Mouse (Mus musculus): ENCODE data around the gene Gstp2. TPM values are rescaled to one million over a fixed set of nuclear protein-coding genes. Genes with fewer than 3 reads are reported as not detected.

The Gstp2 gene
- total and polyA plus RNA-seq, 2 experiments from 2014 or later: 9.7 to 17.0 TPM

DNA sequence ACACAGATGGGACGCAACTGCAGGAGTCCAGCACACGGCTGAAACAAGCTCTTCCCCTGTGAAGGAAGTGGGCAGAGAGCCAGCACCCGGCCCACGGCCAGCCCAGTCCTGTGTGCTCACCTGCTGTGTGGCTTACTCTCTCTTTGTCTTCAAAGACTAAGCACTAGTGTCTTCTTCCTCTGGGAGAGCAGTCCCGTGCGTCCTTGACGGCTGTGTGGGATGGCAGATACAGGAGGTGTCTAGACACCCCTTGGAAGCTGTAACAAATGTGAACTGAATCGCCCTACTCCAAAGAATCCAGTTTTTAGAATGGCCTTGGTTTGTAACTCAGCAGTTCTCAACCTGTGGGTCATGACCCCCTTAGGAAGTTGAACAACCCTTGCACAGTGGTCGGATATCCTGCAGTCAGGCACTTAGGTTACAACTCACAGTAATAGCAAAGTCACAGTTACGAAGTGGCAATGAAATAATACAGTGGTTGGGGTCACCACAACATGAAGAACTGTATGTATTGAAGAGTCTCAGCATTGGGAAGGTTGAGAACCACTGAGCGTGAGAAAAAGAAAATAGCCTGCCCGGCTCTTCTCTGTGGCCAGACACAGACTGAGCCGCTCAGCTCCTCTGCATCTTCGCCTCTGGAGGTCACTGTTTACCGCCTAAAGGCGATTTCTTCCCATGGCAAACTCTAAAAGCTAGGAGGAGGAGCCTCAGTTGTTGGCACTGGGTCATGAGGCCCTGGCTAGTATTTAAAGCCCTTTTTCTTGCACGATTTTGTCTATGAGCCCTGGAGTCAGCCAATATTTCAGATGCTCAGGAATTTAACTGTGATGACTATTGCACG is 26.9 kb downstream of the Gstp2 start:
- no peaks in the 10 kb centered on the region for H3K36me3 ChIP-seq (replicated peaks; ENCODE audit: control insufficient read depth, insufficient read depth, low read length)
- H3K4me1 ChIP-seq (ENCODE audit: control insufficient read depth, insufficient read depth): no peaks in the 10 kb centered on the region
- H3K27ac ChIP-seq (ENCODE audit: low read depth): no peak overlapping the region
- no peaks in the 10 kb centered on the region for H3K9me3 ChIP-seq (replicated peaks; ENCODE audit: control insufficient read depth, low read length)
- no peak overlapping the region for H3K4me2 ChIP-seq (ENCODE audit: low read depth, low read length)
- TF ChIP-seq CTCF (IDR thresholded peaks at IDR 0.05; ENCODE audit: low read depth) (peak; percentile 89), EP300 (IDR thresholded peaks at IDR 0.05; ENCODE audit: low read depth) (no peak)
- ATAC-seq (ENCODE audit: insufficient read depth, low read depth) (peak; percentile 93), DNase-seq (ENCODE audit: low spot score) (peak; percentile 92)
- 22% methylated on average over 18 of the region's 18 CpGs for WGBS
- no peak overlapping the region for H3K9ac ChIP-seq (replicated peaks; ENCODE audit: low read depth, low read length)
- no peaks in the 10 kb centered on the region for H3K27me3 ChIP-seq (ENCODE audit: control insufficient read depth, insufficient read depth, low read length)
- H3K4me3 ChIP-seq (ENCODE audit: low read depth, low read length): no peak overlapping the region

DNA sequence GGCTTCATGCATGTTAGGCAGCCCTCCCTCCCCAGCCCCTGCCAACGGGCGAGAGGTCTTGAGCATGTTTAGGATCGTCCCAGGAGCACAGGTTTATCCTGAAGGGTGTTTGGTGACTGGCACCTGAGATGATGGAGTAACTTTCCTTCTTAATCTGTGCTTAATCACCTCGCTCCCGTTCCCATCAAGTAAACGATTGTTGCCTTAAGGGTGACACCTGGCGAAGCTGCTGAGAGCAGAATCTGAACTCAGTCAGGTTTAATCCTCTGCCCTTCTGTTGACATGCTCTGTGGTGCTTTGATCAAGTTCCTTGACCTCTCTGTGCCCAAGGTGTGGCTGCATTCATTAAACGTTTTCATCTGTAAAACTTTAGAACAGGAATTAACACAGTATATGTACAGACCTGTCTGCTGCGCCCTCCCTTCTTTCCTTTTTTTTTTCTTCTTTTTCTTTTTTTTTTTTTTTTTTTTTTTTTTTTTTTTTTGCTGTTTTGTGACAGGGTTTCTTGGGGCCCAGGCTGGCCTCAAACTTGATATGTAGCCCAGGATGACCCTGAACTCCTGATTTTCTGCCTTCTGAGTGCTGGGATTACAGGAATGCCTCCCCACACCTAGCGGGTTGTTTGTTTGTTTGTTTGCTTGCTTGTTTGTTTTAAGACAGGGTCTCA is 27.8 kb downstream of the Gstp2 start:
- H3K4me1 ChIP-seq (ENCODE audit: control insufficient read depth, insufficient read depth): no peaks in the 10 kb centered on the region
- H3K27me3 ChIP-seq (ENCODE audit: control insufficient read depth, insufficient read depth, low read length): no peaks in the 10 kb centered on the region
- 68% methylated on average over 10 of the region's 10 CpGs for WGBS
- ATAC-seq (ENCODE audit: insufficient read depth, low read depth): no peak
- no peak for DNase-seq (ENCODE audit: low spot score)
- H3K36me3 ChIP-seq (replicated peaks; ENCODE audit: control insufficient read depth, insufficient read depth, low read length): no peaks in the 10 kb centered on the region
- H3K27ac ChIP-seq (ENCODE audit: low read depth): no peak overlapping the region
- no peak overlapping the region for H3K9ac ChIP-seq (replicated peaks; ENCODE audit: low read depth, low read length)
- H3K9me3 ChIP-seq (replicated peaks; ENCODE audit: control insufficient read depth, low read length): no peaks in the 10 kb centered on the region
- no peak overlapping the region for H3K4me3 ChIP-seq (ENCODE audit: low read depth, low read length)
- H3K4me2 ChIP-seq (ENCODE audit: low read depth, low read length): no peak overlapping the region
- no peak for TF ChIP-seq EP300 (IDR thresholded peaks at IDR 0.05; ENCODE audit: low read depth)
- TF ChIP-seq CTCF (IDR thresholded peaks at IDR 0.05; ENCODE audit: low read depth): no peak

- DNase-seq (ENCODE audit: low spot score): no peak
- Histone ChIP-seq H3K9ac (replicated peaks; ENCODE audit: low read depth, low read length) (no peak overlapping the region), H3K27ac (ENCODE audit: low read depth) (no peak overlapping the region), H3K27me3 (ENCODE audit: control insufficient read depth, insufficient read depth, low read length) (no peaks in the 10 kb centered on the region), H3K4me1 (ENCODE audit: control insufficient read depth, insufficient read depth) (peaks cover 4% of the 10 kb centered on the region), H3K4me2 (ENCODE audit: low read depth, low read length) (no peak overlapping the region), H3K36me3 (replicated peaks; ENCODE audit: control insufficient read depth, insufficient read depth, low read length) (peaks cover 6% of the 10 kb centered on the region), H3K9me3 (replicated peaks; ENCODE audit: control insufficient read depth, low read length) (no peaks in the 10 kb centered on the region), H3K4me3 (ENCODE audit: low read depth, low read length) (no peak overlapping the region)
- WGBS: 52% methylated on average over 5 of the region's 5 CpGs
- TF ChIP-seq CTCF (IDR thresholded peaks at IDR 0.05; ENCODE audit: low read depth) (no peak), EP300 (IDR thresholded peaks at IDR 0.05; ENCODE audit: low read depth) (no peak)
- ATAC-seq (ENCODE audit: insufficient read depth, low read depth): no peak
Observed at GRCm38 (mm10) chr19:4015635-4016034, 30.2 kb downstream of the Gstp2 start.

DNA sequence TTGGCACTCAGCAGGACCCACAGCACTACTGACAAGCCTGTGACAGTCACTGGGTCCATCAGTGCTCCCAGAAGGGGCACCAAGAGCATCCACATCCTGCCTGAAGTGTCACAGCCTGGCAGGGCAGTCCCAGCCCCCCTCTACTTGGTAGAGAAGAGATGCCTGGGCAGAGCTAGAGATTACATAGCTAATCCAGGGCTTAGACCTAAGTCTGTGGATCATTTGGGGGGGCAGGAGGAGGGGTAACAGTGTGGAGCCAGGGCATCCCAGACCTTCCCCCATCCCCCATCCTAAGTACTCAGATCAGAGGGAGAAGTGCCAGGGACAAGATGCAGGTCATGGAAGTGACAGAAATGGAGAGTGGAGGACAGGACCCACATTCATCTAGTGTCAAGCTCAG is 31.0 kb downstream of the Gstp2 start:
- H3K27me3 ChIP-seq (ENCODE audit: control insufficient read depth, insufficient read depth, low read length): no peaks in the 10 kb centered on the region
- no peak overlapping the region for H3K27ac ChIP-seq (ENCODE audit: low read depth)
- ATAC-seq (ENCODE audit: insufficient read depth, low read depth) (no peak), DNase-seq (ENCODE audit: low spot score) (no peak)
- TF ChIP-seq EP300 (IDR thresholded peaks at IDR 0.05; ENCODE audit: low read depth): no peak
- TF ChIP-seq CTCF (IDR thresholded peaks at IDR 0.05; ENCODE audit: low read depth): no peak
- H3K9ac ChIP-seq (replicated peaks; ENCODE audit: low read depth, low read length): no peak overlapping the region
- peaks cover 4% of the 10 kb centered on the region for H3K4me1 ChIP-seq (ENCODE audit: control insufficient read depth, insufficient read depth)
- H3K4me2 ChIP-seq (ENCODE audit: low read depth, low read length): no peak overlapping the region
- no peak overlapping the region for H3K4me3 ChIP-seq (ENCODE audit: low read depth, low read length)
- H3K36me3 ChIP-seq (replicated peaks; ENCODE audit: control insufficient read depth, insufficient read depth, low read length): peaks cover 14% of the 10 kb centered on the region
- H3K9me3 ChIP-seq (replicated peaks; ENCODE audit: control insufficient read depth, low read length): no peaks in the 10 kb centered on the region

GRCm38 (mm10) chr19:4013066-4013465 is 32.8 kb downstream of the Gstp2 start:
- Histone ChIP-seq H3K27ac (ENCODE audit: low read depth) (peak overlapping the region; percentile 49), H3K4me3 (ENCODE audit: low read depth, low read length) (peak overlapping the region; percentile 79; the same call in 1 of the 2 replicates), H3K4me2 (ENCODE audit: low read depth, low read length) (peak overlapping the region; percentile 50), H3K4me1 (ENCODE audit: control insufficient read depth, insufficient read depth) (peaks cover 4% of the 10 kb centered on the region), H3K9ac (replicated peaks; ENCODE audit: low read depth, low read length) (0 out of 2 replicates have a peak overlapping the region, but pooled peaks have one; percentile 38), H3K27me3 (ENCODE audit: control insufficient read depth, insufficient read depth, low read length) (no peaks in the 10 kb centered on the region), H3K36me3 (replicated peaks; ENCODE audit: control insufficient read depth, insufficient read depth, low read length) (peaks cover 31% of the 10 kb centered on the region), H3K9me3 (replicated peaks; ENCODE audit: control insufficient read depth, low read length) (no peaks in the 10 kb centered on the region)
- ATAC-seq (ENCODE audit: insufficient read depth, low read depth) (0 out of 2 replicates have a peak, but pooled peaks have one; percentile 2), DNase-seq (ENCODE audit: low spot score) (no peak)
- no peak for TF ChIP-seq EP300 (IDR thresholded peaks at IDR 0.05; ENCODE audit: low read depth)
- no peak for TF ChIP-seq CTCF (IDR thresholded peaks at IDR 0.05; ENCODE audit: low read depth)
- 13% methylated on average over 9 of the region's 9 CpGs for WGBS
